ENCODE assay signal across 8 mouse cellular contexts in genomic region chr1:182031066-182031465, GRCm38 (mm10). TPM values are rescaled to one million over a fixed set of nuclear protein-coding genes. Genes with fewer than 3 reads are reported as not detected.
"Had no signal": no experiment of that assay in that cellular context is flagged by ENCODE, and none has a peak within 500 bp of the region (broad histone marks: within the 10 kb centered on the region; RNA-seq: fewer than 3 reads in every experiment).

No protein-coding gene starts in this region.

- DNase-seq: liver, postnatal 0 days; lung, embryonic 14.5 days; lung, postnatal 10 days; right cerebral cortex, postnatal 14 days; thymus, adult 2 months; thymus, postnatal 25 days; thymus, postnatal 4 days had no signal

RNA-seq across cellular contexts. Expression of gene Enah, which starts 11.3 kb away (rescaled TPM):
- total RNA-seq: monocyte, adult 5-6 weeks had no signal
